Mouse (Mus musculus) liver, embryonic 14.5 days (tissue): ENCODE measurements around the gene Zfyve27. TPM values are rescaled to one million over a fixed set of nuclear protein-coding genes. Genes with fewer than 3 reads are reported as not detected.

ENCODE experiments used
- ATAC-seq: fragments of 200-750 bp; cut with Nextera tagmentation; 2 replicates; pipeline ENCODE4 v1.8.0; 2017; ENCODE audit warnings: moderate number of reproducible peaks, mild to moderate bottlenecking, moderate library complexity; ENCODE audit not compliant: insufficient read depth
- DNase-seq, 3 experiments: peaks; one replicate each; pipeline ENCODE4 v3.0.0-alpha.2; 2012 to 2013; ENCODE audit warnings: low read depth in 3 of 3, low spot score in 3 of 3
- H3K27ac ChIP-seq: fragments of 300-500 bp; sonication (generic); 2 replicates; pipeline ENCODE4 v1.5.1; 2014; ENCODE audit warnings: moderate library complexity, mild to moderate bottlenecking, control low read depth, inconsistent platforms
- H3K27me3 ChIP-seq: fragments of 300-500 bp; sonication (generic); 2 replicates; pipeline ENCODE4 v1.6.1; 2014; ENCODE audit warnings: mild to moderate bottlenecking, low read length, moderate library complexity; ENCODE audit not compliant: control insufficient read depth, insufficient read depth
- H3K36me3 ChIP-seq: fragments of 300-500 bp; sonication (generic); replicated peaks from 2 replicates; pipeline ENCODE4 v1.6.1; 2014; ENCODE audit warnings: low read depth; ENCODE audit not compliant: control insufficient read depth, insufficient read depth
- H3K4me1 ChIP-seq, 2 experiments: fragments of 200-500 bp in 1 of 2; fragments of 300-500 bp in 1 of 2; sonication (generic) in 1 of 2; replicated peaks; 2 replicates each; pipeline ENCODE4 v1.6.1; 2012 to 2014; ENCODE audit warnings: antibody characterized with exemption in 1 of 2, inconsistent platforms in 1 of 2, low read length in 1 of 2; ENCODE audit not compliant: control insufficient read depth in 2 of 2, insufficient read depth in 2 of 2
- H3K4me2 ChIP-seq: fragments of 300-500 bp; sonication (generic); 2 replicates; pipeline ENCODE4 v1.6.1; 2014; ENCODE audit warnings: low read depth, mild to moderate bottlenecking, control low read depth, moderate library complexity
- H3K4me3 ChIP-seq, 2 experiments: fragments of 200-500 bp in 1 of 2; fragments of 300-500 bp in 1 of 2; sonication (generic) in 1 of 2; 2 replicates each; pipeline ENCODE4 v1.5.1; 2012 to 2014; ENCODE audit warnings: low read depth in 2 of 2, low read length in 2 of 2, mild to moderate bottlenecking in 2 of 2, control low read depth in 1 of 2, inconsistent platforms in 1 of 2, moderate library complexity in 1 of 2; ENCODE audit not compliant: insufficient read depth in 1 of 2
- H3K9ac ChIP-seq: fragments of 300-500 bp; sonication (generic); replicated peaks from 2 replicates; pipeline ENCODE4 v1.6.1; 2014; ENCODE audit warnings: mild to moderate bottlenecking, control low read depth, moderate library complexity
- H3K9me3 ChIP-seq: fragments of 300-500 bp; sonication (generic); 2 replicates; pipeline ENCODE4 v1.6.1; 2016; ENCODE audit warnings: low read length, mixed read lengths; ENCODE audit not compliant: control insufficient read depth
- CTCF ChIP-seq: IDR thresholded peaks from 2 replicates; pipeline ENCODE4 v1.5.1; 2016; ENCODE audit warnings: antibody characterized with exemption, low read depth, control low read depth
- EP300 ChIP-seq: IDR thresholded peaks from 2 replicates; pipeline ENCODE4 v1.6.1; 2016; ENCODE audit warnings: antibody characterized with exemption, low read depth
- WGBS: fragments of 180-500 bp; shearing (Covaris S2); extraction: QIAGEN DNeasy Blood & Tissue Kit; methylation state at CpG from one replicate; pipeline ENCODE4 v1.1.7; 2014; ENCODE audit not compliant: insufficient replicate concordance; 5-methylcytosine and 5-hydroxymethylcytosine counted together
- polyA plus RNA-seq, 2 experiments: library from polyadenylated mRNA; depleted of rRNA in 1 of 2; stranded (reverse) in 1 of 2; unstranded in 1 of 2; fragments of >200 nt; fragmentation: Nextera tagmentation in 1 of 2; extraction: Ambion mirVana in 1 of 2; gene quantifications; 2 replicates each; pipeline versions ENCODE4 v1.2.1 to v1.2.3; 2012 to 2014

Zfyve27 gene
- polyA plus RNA-seq, 2 experiments = 3.9 to 8.5 TPM

DNA sequence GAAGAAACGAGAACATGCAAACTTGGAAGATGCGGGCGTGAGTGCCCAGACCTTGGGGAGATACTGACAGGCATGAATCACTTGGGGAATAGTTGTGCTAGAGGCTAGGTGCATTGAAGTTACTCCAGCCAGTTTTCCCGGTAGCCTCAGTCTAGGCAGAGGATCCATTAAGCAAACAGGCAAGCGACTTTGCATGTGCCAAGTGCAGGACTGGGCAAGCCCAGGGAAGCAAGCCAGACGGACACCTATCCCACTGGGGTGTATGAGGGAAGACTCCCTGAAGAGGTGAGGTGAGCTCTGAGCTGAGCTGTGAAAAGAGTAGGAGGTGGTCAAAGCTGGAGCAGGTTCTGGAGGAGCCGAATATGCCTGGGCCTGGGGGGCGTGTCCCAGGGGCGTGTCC, 3.7 kb downstream of the Zfyve27 start:
- no peak for ATAC-seq
- 64% methylated on average over 9 of the region's 9 CpGs for WGBS

DNA sequence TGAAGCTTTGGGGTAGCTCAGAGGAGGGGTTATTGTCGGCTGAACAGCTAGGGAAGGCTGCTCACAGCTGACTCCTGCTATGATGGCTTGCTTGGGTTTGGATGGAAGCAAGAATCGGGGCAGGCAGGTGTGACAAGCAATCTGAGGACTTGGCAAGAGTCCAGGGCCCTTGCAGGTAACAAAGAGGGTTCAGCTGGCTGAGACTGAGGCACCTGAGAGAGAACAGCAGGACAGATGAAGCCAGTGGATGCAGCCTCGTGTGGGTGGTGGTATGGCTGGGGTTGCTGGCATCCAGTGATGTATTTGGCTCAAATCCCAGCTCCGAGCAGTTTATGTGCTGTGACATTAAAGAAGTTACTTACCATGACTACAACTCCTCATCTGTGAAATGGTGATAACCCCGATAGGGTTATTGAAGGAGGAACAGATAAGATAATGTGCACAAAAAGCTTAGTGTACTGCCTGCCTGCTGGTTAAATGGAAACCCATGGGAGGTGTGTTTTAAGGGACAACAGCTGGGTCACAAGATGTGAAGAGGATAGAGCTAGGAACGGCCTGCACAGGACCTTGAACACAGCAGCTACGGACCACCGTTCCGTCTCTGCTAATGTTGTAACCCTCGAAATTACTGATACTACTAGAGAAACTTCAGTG, 5.7 kb downstream of the Zfyve27 start:
- peak overlapping the region; percentile 42 for H3K9ac ChIP-seq
- peak; percentile 52 to 67 (median 64) for DNase-seq
- H3K27ac ChIP-seq = peak overlapping the region; percentile 46; the same call in 1 of the 2 replicates
- H3K36me3 ChIP-seq = no peaks in the 10 kb centered on the region
- peak; percentile 39; the same call in 1 of the 2 replicates for ATAC-seq
- peaks cover 6% of the 10 kb centered on the region for H3K27me3 ChIP-seq
- 34% methylated on average over 10 of the region's 10 CpGs for WGBS
- peak overlapping the region; percentile 87 for H3K4me2 ChIP-seq
- no peaks in the 10 kb centered on the region for H3K9me3 ChIP-seq
- peak overlapping the region in 1 of 2 experiments; percentile 71; a peak in 2 of 4 replicates for H3K4me3 ChIP-seq
- H3K4me1 ChIP-seq = peaks cover 12 to 25% of the 10 kb centered on the region in 2 experiments
- TF ChIP-seq CTCF (no peak), EP300 (peak; percentile 79)

More for the DNA sequence above, 3.7 kb downstream of the Zfyve27 start:
- Histone ChIP-seq H3K4me2 (no peak overlapping the region), H3K4me1 (peaks cover 12 to 25% of the 10 kb centered on the region in 2 experiments), H3K36me3 (no peaks in the 10 kb centered on the region), H3K9ac (no peak overlapping the region), H3K4me3 (no peak overlapping the region), H3K9me3 (no peaks in the 10 kb centered on the region), H3K27ac (no peak overlapping the region), H3K27me3 (peaks cover 6% of the 10 kb centered on the region)
- TF ChIP-seq CTCF (no peak), EP300 (no peak)
- DNase-seq = no peak

- Histone ChIP-seq H3K27ac (peak overlapping the region; percentile 46), H3K4me2 (peak overlapping the region; percentile 87), H3K4me1 (peaks cover 12 to 25% of the 10 kb centered on the region in 2 experiments), H3K27me3 (peaks cover 6% of the 10 kb centered on the region), H3K9me3 (no peaks in the 10 kb centered on the region), H3K4me3 (peak overlapping the region; percentile 64 to 71), H3K9ac (peak overlapping the region; percentile 81), H3K36me3 (no peaks in the 10 kb centered on the region)
- peak; percentile 24; the same call in 1 of the 2 replicates for TF ChIP-seq CTCF
- no peak for TF ChIP-seq EP300
- ATAC-seq = peak; percentile 90
- DNase-seq = peak; percentile 87 to 91 (median 89)
- 1% methylated on average over 54 of the region's 56 CpGs for whole genome bisulfite sequencing
Observed at GRCm38 (mm10) chr19:42170025-42170969, 6.5 kb downstream of the Zfyve27 start.

DNA sequence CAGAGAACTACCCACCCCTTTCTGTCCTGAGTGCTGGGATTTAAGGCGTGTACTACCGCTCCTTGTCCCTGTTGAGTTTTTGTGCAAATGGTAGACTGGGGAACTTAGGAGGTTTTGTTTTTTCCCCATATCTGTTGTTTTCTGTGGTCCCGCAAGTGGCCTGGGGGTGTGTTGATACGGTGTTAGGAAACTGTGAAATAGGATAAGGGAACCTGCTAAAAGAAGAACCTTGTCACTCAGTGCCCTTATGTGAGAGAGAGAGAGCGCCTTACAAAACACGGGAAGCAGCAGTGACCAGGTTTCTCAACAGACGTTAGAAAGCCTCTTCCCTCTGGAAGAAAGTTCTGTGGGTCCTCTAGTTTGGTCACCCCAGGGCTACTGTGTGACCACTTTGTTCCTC, 13.1 kb downstream of the Zfyve27 start:
- 0 out of 2 replicates have a peak overlapping the region, but pooled peaks have one; percentile 20 for H3K9ac ChIP-seq

More for the DNA sequence above, 13.1 kb downstream of the Zfyve27 start:
- peak; percentile 64 for TF ChIP-seq EP300
- no peak for TF ChIP-seq CTCF
- Histone ChIP-seq H3K36me3 (peaks cover 3% of the 10 kb centered on the region), H3K9me3 (no peaks in the 10 kb centered on the region), H3K27me3 (no peaks in the 10 kb centered on the region), H3K27ac (peak overlapping the region; percentile 35), H3K4me1 (peaks cover 9 to 16% of the 10 kb centered on the region in 2 experiments), H3K4me3 (no peak overlapping the region), H3K4me2 (peak overlapping the region; percentile 32)
- 13% methylated on average over 7 of the region's 7 CpGs for WGBS
- ATAC-seq = peak; percentile 71
- peak; percentile 33 to 50 (median 44) for DNase-seq
